Mouse (Mus musculus): ENCODE results near the gene Grb2. TPM values are rescaled to one million over a fixed set of nuclear protein-coding genes. Genes with fewer than 3 reads are reported as not detected.

Gene Grb2
- polyA plus RNA-seq, 1 experiment from 2014 or later, result 522 TPM

DNA sequence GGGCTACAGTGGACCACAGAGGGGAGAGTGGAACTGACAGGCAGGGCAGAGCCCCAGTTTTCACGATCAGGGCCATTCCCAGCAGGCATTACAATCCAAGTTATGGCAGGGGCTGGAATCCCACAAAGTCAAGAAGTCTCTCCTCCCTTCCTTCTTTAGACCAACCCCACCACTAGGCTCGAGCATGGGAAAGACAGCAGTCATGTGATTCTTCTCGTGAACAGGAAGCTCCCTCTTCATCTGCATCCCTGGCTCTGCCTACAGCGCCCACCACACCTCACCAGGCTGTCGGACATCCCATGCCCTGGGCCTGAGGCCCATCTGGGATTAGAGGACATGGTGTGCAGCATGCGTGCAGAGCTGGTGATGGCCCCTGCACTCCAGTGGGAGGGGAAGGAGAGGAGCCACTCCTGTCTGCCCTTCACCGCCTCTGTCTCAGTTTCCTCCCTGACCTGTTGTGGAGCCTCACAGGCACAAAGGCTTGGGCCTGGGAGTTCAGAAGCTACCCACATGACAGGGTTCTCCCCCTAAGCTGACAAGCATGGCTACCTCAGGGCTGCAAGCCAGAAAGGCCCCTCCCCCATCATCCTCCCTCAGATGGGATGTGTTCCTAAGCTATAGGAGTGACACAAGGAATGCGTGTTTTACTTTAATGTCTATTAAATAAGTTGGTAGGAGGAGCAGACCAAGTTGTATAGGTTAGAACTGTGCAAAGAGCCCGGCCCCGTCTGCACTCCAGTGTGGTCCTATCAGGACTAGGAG lies 93.9 kb downstream of the Grb2 start:
- no peak overlapping the region for H3K4me3 ChIP-seq (ENCODE audit: inconsistent target)
- peaks cover 51% of the 10 kb centered on the region for H3K36me3 ChIP-seq (ENCODE audit: inconsistent target)
- WGBS (ENCODE audit: missing documents), result 86% methylated on average over 10 of the region's 10 CpGs
- H3K27ac ChIP-seq, result no peak overlapping the region
- no peaks in the 10 kb centered on the region; the same call in 1 of the 2 replicates for H3K79me2 ChIP-seq (ENCODE audit: inconsistent target)

DNA sequence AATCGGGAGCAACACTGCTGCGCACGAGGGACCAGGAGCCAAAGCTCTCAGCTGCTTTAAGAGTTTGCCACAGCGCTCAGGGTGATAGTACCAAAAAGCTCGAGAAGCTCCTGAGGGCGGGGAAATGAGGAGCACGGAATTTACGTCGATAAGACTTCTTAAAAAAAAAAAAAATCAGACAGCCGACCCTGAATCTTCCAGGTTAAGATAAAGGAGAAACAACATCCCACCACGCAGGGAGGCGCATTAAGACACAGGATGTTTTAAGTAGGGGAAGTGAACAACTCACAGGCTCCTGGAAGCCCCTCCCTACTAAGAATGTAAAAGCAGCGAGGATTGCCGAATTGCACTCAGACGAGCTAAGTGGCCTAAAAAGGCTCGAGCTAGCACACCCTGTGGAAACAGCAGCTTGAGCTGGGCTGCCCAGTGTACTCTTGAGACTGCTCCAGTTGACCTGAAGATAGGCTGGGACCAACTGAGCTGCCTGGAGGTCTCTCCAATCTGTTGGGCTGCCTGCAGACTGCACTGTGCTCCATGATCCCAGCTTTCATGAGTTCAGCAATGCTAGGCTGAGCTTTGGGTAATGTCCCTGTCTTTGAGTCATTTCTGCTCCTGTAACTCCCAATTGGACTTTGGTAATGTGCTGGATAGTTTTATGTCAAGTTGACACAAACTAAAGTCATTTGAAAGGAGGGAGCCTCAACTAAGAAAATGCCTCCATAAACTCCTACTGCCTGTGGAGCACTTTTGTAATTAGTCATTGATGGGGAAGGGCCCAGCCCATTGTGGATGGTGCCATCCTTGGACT lies 95.1 kb downstream of the Grb2 start:
- H3K36me3 ChIP-seq (ENCODE audit: inconsistent target), result peaks cover 52% of the 10 kb centered on the region
- H3K79me2 ChIP-seq (ENCODE audit: inconsistent target), result no peaks in the 10 kb centered on the region; the same call in 1 of the 2 replicates
- 2% methylated on average over 16 of the region's 16 CpGs for WGBS (ENCODE audit: missing documents)
- peak overlapping the region; percentile 80 for H3K27ac ChIP-seq
- peak overlapping the region; percentile 59 for H3K4me3 ChIP-seq (ENCODE audit: inconsistent target)

DNA sequence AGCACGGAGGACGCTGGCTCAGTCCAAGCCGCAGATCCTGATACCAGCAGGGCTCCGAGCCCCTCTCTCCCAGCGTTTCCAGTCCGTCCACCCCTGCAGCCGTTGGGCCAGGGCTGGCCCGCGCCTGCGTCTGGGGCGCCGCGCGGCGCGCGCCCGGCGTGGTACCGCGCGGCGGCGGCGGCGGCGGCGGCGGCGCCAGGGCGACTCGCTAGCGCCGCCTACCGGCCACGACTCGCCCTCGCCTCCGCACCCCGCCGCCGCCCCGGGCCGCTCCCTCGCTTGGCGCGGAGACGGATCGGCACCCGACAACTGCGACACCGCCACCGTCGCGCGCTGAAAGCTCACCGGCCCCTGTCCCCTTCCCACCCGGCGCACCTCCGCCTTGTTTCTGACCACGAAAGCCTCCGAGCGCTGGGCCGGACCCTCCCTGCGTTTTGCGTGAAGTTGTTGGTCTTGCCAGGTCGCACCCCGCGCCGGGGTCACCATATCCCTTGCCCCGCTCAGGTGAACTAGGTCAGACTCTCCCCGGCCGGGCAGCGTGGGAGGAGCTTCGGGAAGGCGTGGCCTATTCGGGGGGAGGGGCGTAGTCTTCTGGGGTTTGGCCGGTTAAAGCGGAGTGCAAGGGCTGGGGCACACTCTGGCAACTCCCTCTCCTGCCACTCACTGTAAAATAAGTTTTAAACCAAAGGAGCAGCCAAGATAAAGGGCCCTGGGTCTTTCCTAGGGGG lies 95.8 kb downstream of the Grb2 start, which contains the start of gene Mif4gd:
Mif4gd (minus strand) TSS at position 560 of the 728 bp plus-strand sequence.
- Histone ChIP-seq H3K27ac (peak within 1 kb of the TSS; percentile 80), H3K79me2 (ENCODE audit: inconsistent target) (no peaks in the 10 kb centered on the region; the same call in 1 of the 2 replicates), H3K36me3 (ENCODE audit: inconsistent target) (peaks cover 53% of the 10 kb centered on the region), H3K4me3 (ENCODE audit: inconsistent target) (peak within 1 kb of the TSS; percentile 59)
- under 1% methylated on average over 55 of the region's 80 CpGs for WGBS (ENCODE audit: missing documents)

DNA sequence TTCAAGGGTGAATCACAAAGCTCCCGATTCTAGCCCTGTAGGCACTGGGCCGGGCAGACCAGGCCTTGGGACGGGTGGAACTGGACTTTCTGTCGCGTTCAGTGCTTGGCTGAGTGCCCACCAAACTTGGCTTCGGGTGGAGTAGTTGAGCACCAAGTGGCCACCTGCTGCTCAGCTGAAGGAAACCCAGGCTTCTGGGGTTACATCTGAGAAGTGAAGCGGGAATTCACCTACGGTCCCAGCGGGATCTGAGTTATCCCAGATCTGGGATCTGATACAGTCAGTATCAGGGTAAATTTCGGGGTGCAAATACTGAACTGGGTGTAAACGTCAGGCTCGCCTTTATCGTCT lies 96.4 kb downstream of the Grb2 start:
- 3% methylated on average over 13 of the region's 13 CpGs for WGBS (ENCODE audit: missing documents)
- H3K4me3 ChIP-seq (ENCODE audit: inconsistent target), result peak overlapping the region; percentile 49
- peaks cover 53% of the 10 kb centered on the region for H3K36me3 ChIP-seq (ENCODE audit: inconsistent target)
- no peaks in the 10 kb centered on the region; the same call in 1 of the 2 replicates for H3K79me2 ChIP-seq (ENCODE audit: inconsistent target)
- peak overlapping the region; percentile 34 for H3K27ac ChIP-seq

DNA sequence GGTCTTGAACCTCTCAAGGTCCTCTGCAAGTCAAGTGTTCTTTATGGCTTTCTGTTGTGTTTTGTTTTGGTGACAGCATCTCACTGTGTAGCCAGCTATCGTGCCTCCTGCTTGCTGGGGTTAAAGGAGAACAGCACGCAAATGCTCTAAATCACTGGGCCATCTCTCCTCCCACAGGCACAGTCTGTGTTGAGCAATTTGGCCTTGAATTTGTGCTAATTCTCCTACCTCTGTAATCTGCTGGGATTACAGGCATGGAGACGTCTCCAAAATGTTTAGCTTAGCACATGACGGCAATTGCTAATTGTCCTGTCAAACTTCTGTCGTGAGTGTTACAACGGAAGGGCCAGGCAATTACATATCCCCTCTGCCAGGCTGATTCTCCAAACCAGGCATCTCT lies 97.2 kb downstream of the Grb2 start:
- Histone ChIP-seq H3K4me3 (ENCODE audit: inconsistent target) (no peak overlapping the region), H3K27ac (no peak overlapping the region), H3K79me2 (ENCODE audit: inconsistent target) (no peaks in the 10 kb centered on the region; the same call in 1 of the 2 replicates), H3K36me3 (ENCODE audit: inconsistent target) (peaks cover 55% of the 10 kb centered on the region; the same call in 1 of the 2 replicates)
- WGBS (ENCODE audit: missing documents), result 91% methylated on average over 6 of the region's 6 CpGs

DNA sequence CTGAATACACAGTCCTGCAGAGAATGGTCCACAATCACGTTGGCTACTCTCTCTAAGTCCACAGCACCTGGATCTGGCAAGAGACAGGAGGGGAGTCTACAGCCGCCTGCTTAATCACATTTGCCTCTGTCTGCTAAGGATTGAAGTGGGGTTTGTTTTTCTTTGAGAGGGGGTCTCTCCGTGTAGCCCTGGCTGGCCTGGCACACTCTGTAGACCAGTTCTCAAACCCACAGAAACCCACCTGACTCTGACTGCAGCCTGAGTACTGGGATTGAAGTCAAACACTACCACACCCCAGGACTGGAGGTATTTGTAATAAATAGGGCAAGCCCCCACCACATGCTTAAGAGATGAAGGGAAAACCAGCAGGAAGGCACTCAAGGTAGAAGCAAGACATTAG lies 98.8 kb downstream of the Grb2 start:
- Histone ChIP-seq H3K36me3 (ENCODE audit: inconsistent target) (peaks cover 42% of the 10 kb centered on the region; the same call in 1 of the 2 replicates), H3K79me2 (ENCODE audit: inconsistent target) (peaks cover 15% of the 10 kb centered on the region), H3K4me3 (ENCODE audit: inconsistent target) (no peak overlapping the region), H3K27ac (no peak overlapping the region)
- WGBS (ENCODE audit: missing documents), result 88% methylated on average over 3 of the region's 3 CpGs

DNA sequence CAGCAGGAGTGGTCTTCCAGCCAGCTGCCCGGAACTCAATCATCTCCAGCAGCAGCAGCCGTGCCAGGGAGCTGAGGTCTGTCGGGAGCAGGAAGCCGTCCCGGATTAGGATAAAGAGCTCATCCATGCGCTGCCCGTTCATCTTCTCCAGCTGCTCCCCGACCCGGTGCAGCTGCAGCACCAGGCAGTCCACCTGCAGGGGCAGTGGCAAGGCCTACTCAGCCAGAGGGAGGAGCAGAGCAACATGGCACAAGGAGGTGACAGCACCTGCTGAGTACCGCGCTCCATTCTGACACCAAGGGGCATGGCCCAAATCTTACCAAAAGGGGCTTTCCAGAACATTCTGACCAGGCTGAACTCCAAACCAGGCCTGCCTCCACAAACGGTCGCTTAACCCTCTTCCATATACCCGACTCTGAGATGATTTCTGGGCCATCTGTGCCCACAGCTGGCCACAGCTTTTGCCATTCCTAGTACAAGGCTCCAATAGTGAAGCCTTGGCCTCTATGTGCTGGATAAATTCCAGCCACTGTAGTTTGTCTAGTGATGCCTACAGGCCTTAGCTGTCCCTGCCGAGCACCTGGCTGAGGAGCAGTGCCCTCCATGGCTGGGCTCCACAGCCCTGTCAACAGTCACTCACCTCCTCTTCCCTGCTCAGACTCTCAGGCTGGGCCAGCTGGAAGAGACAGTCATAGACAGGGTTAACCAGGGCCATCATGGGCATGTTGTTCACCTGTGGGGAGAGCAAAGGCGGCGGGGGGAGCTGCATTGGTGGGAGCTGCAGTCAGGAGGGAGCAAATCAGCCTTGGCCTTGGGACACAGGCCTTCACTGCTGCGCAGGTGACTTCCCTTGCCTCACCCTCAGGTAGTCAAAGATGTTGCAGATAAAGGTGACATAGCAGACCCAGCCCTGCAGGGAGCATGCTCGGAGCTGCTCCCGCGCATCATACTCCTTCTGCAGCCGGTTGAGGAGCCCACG lies 99.7 kb downstream of the Grb2 start:
- 91% methylated on average over 20 of the region's 23 CpGs for WGBS (ENCODE audit: missing documents)
- Histone ChIP-seq H3K27ac (no peak overlapping the region), H3K4me3 (ENCODE audit: inconsistent target) (no peak overlapping the region), H3K79me2 (ENCODE audit: inconsistent target) (peaks cover 20% of the 10 kb centered on the region), H3K36me3 (ENCODE audit: inconsistent target) (peaks cover 41% of the 10 kb centered on the region; the same call in 1 of the 2 replicates)

DNA sequence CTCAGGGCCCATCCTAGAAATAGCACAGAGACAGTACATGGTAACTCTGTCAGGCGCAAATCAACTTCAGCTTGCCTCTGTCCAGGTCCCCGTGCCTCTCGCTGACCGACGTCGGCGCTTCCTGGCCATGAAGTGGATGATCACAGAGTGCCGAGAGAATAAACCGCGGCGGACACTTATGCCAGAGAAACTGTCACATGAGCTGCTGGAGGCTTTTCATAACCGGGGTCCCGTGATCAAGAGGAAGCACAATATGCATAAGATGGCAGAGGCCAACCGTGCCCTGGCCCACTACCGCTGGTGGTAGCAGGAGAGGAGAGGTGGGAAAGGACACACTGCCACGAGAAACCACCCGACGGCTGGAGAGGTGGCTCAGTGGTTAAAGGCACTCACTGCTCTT lies 101.7 kb downstream of the Grb2 start:
- Histone ChIP-seq H3K27ac (no peak overlapping the region), H3K36me3 (ENCODE audit: inconsistent target) (peaks cover 41% of the 10 kb centered on the region; the same call in 1 of the 2 replicates), H3K79me2 (ENCODE audit: inconsistent target) (peaks cover 36% of the 10 kb centered on the region), H3K4me3 (ENCODE audit: inconsistent target) (no peak overlapping the region)
- WGBS (ENCODE audit: missing documents), result 95% methylated on average over 18 of the region's 18 CpGs

DNA sequence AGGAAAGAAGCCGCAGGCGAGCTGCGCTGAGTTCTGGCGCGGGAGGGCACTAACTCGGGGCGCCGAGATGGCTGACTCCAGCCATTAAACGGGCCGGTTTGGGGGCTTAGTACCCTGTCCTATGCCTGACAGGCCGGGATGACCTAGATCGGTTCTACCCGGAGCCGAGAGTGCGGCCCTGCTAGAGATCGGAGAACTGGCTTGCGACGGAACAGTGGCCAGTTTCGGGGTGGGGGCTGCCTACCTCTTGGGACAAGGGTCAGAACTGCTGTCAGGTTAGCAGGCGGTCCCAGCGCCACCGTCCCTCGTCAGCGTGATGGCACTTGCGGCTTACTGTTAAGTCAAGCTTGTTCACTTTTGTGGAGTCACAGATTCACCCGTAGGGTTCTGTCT lies 104.1 kb downstream of the Grb2 start:
- Histone ChIP-seq H3K79me2 (ENCODE audit: inconsistent target) (peaks cover 61% of the 10 kb centered on the region), H3K36me3 (ENCODE audit: inconsistent target) (peaks cover 35% of the 10 kb centered on the region; the same call in 1 of the 2 replicates), H3K27ac (peak overlapping the region; percentile 62), H3K4me3 (ENCODE audit: inconsistent target) (peak overlapping the region; percentile 99)
- WGBS (ENCODE audit: missing documents), result 0% methylated on average over 26 of the region's 26 CpGs

DNA sequence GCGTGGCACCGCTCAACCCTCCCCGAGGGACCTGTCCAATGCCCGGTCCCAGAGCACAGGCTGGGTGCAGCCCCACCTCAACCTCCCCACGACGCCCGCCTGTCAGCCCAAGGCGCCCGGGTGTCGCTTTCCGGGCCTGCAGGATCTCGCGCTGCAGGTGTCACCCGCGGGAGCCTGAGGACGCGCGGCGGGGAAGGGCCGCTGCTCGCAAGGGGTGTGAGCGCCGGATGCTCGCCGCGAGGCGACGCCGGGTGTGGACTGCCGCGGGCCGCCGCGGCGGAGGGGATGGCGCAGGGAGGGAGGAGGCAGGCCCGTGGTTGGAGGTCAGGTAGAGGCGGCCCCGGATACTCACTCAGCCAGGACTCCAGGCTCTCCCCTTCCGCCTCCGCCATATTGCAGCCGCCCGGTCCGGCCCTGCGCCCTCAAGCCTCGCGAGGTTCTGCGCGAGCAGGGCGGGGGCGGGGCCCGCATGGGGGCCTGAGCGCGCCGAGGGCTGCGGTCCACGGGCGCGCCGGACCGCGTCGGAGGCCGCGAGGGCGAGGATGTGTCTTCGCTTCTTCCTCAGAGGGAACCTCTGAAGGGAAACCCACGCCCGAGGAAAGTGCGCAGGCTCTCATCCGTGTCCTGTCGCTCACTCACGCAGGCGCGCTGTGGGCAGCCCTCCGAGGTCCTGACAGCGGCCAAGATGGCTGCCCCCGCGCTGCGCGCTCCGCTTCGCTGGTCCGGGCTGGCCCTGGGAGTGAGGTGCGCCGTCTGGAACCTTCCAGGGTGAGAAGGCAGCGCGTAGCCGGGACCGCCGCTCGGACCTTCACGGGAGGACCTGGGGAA lies 104.7 kb downstream of the Grb2 start, which contains the start of the genes Mrps7 and Gga3:
Mrps7 (plus strand) TSS at position 450 of the 828 bp plus-strand sequence.
Gga3 (minus strand) TSS at position 576 of the 828 bp plus-strand sequence.
- Histone ChIP-seq H3K27ac (peak within 1 kb of the TSS; percentile 62), H3K36me3 (ENCODE audit: inconsistent target) (peaks cover 29% of the 10 kb centered on the region; the same call in 1 of the 2 replicates), H3K4me3 (ENCODE audit: inconsistent target) (peak within 1 kb of the TSS; percentile 99), H3K79me2 (ENCODE audit: inconsistent target) (peaks cover 67% of the 10 kb centered on the region)
- WGBS (ENCODE audit: missing documents), result under 1% methylated on average over 93 of the region's 93 CpGs

DNA sequence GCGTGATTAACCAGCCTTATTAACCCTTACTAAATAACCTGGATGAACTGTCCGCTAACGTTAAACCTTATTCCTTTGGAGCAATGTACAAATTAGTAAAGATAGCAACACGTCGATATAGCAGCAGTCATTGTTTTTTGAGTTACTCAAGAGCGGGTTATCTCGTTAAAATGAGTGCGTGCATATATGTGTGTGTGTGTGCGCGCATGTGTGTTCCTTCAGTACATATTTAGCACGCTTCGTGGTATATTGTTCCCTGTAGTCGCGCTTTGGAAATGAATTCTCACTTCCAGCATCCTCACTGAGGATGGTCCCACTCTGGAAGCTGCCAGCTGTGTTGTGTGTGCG lies 105.3 kb downstream of the Grb2 start:
- WGBS (ENCODE audit: missing documents), result 5% methylated on average over 15 of the region's 15 CpGs
- Histone ChIP-seq H3K4me3 (ENCODE audit: inconsistent target) (peak overlapping the region; percentile 81), H3K79me2 (ENCODE audit: inconsistent target) (peaks cover 73% of the 10 kb centered on the region), H3K27ac (peak overlapping the region; percentile 42), H3K36me3 (ENCODE audit: inconsistent target) (peaks cover 23% of the 10 kb centered on the region; the same call in 1 of the 2 replicates)

DNA sequence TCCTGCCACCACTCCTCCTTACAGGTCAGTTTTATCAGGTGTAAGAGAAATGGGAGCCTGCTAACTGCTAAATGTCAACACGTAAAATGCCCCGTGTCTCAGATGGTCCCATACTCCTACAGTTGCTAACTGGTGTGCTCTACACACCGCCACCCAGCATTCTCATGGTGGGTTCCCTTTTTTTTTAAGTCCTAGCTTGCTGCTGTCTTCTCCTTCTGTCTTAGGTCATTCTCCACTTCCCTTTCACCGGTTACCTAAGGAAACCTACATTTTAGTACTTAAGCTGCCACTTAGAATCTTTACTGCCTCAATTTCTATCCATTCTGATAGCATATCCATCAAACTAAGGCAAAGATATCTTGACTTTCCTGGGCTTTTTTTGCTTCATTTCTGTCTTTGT lies 107.2 kb downstream of the Grb2 start:
- Histone ChIP-seq H3K79me2 (ENCODE audit: inconsistent target) (peaks cover 92% of the 10 kb centered on the region), H3K36me3 (ENCODE audit: inconsistent target) (peaks cover 16% of the 10 kb centered on the region), H3K27ac (peak overlapping the region; percentile 40), H3K4me3 (ENCODE audit: inconsistent target) (no peak overlapping the region)
- 11% methylated on average over 4 of the region's 4 CpGs for WGBS (ENCODE audit: missing documents)

DNA sequence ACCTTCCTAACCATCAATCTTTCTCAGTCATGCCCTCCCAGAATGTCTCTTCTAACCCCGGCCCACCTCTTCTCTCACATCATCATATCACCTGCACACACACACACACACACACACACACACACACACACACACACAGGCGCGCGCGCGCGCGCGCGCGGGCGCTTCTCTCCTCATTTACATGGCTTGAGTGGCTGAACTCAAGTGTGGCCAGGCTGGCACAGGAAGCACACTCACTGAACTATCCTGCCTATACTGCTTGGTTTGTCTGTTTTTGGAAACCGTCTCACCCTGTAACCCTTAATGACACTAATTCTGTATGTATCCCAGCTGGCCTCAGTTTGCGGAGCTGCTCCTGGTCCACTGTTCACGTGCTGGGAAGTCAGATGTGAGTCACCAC lies 107.7 kb downstream of the Grb2 start:
- 89% methylated on average over 12 of the region's 15 CpGs for WGBS (ENCODE audit: missing documents)
- peak overlapping the region; percentile 40 for H3K27ac ChIP-seq
- H3K4me3 ChIP-seq (ENCODE audit: inconsistent target), result no peak overlapping the region
- H3K79me2 ChIP-seq (ENCODE audit: inconsistent target), result peaks cover 93% of the 10 kb centered on the region
- H3K36me3 ChIP-seq (ENCODE audit: inconsistent target), result peaks cover 14% of the 10 kb centered on the region

Data from macrophage (primary cell).